Mouse (Mus musculus): ENCODE measurements around the gene Gtf3c5.

DNA sequence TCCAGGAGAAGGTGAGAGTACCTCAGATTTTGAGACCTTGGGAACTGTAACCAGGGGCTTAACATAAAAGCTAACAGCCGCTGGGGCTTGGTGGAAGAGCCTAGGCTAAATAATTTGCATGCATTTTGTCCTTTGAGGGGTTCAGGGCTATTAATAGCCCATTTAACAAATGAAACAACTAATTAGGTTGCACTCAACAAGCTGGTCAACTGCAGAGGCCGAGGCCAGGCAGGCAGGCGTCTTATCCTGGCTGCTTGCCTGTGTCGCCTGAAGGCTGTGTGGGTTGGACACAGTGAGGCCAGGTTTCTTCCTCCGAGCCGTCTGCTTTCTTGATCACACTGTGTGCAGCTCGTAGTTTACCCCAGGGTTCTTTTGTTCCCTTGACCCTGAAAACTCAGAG, 47.9 kb downstream of the Gtf3c5 start:
- no peak for TF ChIP-seq CTCF (IDR thresholded peaks at IDR 0.05; ENCODE audit: low read depth, low read length)
- TF ChIP-seq POLR2A (IDR thresholded peaks at IDR 0.05; ENCODE audit: extremely low read depth, insufficient read depth, low read length): no peak
